Mouse (Mus musculus): ENCODE results near the gene Akt1.

The Akt1 gene

DNA sequence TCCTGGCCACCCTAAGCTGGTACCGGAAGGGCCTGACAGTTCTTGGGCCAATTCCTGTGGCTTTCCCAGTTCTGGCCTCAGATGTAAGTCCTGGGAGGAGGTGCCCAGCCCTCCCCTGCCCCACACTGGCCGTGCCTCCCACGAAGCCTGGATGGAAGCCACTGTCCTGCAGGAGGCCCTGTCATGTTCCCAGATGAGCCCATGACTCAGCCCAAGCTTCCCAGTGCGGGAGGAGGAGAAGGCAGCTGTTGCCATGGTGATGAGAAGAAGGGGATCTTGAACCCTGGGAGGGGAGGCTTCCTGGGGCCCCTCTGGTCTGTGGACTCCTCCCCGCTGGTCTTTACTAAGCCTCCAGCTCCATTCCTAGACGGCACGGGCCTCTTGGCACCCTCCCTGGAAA is 8.7 kb upstream of the Akt1 start:
- peak; percentile 51 for DNase-seq

DNA sequence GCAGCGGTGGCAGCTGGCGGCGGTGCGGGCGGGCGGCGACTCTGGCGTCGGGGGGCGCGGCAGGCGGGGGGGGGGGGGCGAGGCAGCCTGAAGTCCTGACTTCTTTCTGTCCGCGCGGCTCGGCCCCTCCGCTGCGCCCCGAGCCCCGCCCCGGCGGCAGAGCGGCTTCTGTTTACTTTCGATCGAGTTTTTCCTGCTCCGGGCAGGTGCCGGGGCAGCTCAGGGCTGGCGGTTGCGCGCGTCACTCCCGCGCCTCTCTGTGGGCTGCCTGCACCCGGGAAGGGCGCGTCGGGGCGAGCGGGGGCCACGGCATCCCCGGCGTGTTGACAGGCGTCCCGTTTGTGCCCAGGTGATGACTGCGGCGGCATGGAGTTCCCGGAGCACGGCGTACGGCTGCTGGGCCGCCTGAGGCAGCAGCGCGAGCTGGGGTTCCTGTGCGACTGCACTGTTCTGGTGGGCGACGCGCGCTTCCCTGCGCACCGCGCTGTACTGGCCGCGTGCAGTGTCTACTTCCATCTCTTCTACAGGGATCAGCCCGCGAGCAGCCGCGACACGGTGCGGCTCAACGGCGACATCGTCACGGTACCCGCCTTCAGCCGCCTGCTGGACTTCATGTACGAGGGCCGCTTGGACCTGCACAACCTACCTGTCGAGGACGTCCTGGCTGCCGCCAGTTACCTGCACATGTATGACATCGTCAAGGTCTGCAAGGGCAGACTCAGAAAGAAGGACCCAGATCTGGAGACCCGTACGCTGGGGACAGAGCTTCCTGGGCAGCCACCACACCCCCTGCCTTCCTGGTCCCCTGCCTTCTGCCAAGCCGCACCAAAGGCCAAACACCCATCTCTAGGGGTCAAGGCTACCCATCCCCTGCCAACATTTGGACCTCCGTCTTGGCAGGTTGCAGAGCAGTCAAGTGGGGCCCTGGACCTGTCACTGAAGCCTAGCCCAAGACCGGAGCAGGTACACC is 4.6 kb upstream of the Akt1 start:
- no peak for DNase-seq

DNA sequence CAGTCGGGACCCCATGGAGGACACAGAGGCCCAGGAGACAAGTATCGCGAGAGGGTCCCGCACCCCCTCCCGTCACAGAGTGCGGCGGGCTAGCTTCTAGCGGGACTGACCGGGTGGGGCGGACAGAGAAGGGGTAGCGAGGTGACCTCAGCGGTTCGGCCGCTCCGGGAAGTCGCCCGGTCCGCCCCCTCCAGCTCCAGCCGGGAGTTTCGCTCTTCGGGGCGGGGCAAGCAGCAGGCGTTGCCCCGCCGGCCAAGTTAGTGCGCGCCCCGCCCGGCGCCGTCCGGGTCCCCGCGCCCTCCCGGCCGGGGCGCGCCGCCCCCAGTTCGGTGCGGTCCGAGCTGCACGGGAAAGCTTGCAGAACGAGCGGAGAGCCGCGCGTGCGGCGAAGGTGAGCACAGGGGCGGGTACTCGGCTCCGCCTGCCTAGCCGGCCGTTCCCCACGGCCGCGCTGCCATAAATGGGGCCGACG is 3.9 kb upstream of the Akt1 start, which contains the start of gene Zbtb42:
Gene Zbtb42, plus strand, starts transcription at position 274 of the 472 bp plus-strand sequence.
- no peak for DNase-seq

DNA sequence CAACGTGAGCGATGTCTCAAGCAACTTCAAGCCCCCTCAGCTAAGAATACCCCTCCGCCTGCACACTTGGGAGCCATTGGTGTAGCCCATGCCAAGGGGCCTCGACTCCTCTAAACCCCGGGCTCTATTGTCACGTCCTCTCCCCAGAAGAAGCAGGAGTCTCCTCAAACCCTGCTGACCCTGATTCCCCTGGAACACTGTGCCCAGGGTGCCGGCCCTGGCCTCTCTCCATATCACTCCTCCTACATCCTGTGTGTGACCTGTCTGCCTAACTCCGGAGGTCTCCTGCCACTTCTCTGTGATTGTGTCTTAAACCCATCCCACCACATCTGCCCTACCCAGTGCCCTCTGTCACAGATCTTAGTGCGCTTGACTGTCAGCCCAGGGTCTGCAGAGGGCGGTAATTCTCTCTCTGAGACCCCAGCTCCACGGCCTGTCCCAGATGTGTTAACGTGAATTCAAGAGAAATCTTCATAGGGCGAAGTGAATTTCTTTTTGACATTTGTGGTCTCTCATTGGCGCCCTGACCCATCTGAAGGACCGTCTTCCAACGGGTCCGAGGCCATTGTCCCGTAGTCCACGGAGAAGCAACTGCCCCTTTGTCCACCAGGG is 3.4 kb upstream of the Akt1 start:
- no peak for DNase-seq

DNA sequence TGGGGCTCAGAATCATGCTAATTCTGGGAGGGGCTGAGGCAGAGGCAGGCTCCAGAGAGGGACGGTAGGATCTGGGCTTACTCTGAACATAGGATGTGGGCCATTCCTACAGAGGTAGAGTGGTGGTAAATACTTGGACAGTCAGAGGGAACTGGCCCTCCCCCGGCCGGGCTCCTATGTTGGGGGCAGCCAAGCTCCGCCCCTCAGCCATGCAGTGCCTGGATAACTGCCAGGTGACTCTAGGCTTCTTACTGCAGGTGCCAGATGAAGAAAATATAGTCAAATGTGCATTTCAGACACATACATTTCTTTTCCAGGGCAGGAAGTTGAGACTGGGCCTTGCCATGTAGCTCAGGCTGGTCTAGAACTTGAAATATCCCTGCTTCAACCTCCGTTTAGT is 2.4 kb upstream of the Akt1 start:
- no peak for DNase-seq

DNA sequence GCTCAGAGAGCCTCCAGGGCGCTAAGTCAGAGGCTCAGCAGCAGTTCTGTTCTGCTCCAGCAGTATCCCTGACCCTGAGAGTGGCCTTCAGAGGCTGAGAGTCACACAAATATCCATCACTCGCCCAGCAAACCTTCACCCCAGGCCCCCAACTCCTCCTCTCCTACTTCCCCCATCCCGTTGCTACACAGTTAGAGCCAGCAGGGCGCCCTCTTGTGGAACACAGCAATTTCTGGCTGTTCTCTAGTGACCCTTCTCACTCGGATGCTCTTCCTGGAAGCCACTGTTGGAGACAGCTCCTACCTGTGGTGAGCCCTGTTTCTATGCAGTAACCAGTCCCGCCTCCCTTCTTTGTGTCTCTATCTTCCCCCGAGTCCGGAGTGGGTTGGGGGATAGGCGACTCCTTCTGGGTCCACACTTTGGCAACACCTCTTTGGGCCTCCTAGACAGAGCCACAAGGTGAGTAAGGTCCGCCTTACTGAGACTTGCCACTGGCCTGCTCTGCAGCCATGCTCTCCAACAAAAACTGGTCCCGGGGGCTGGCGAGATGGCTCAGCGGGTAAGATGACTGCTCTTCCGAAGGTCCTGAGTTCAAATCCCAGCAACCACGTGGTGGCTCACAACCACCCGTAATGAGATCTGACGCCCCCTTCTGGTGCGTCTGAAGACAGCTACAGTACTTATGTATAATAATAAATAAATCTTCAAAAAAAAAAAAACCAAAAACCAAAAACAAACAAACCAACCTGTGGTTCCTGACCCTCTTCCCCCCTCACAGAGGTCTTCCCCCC is 756 bp upstream of the Akt1 start:
- DNase-seq, result peak; percentile 82

DNA sequence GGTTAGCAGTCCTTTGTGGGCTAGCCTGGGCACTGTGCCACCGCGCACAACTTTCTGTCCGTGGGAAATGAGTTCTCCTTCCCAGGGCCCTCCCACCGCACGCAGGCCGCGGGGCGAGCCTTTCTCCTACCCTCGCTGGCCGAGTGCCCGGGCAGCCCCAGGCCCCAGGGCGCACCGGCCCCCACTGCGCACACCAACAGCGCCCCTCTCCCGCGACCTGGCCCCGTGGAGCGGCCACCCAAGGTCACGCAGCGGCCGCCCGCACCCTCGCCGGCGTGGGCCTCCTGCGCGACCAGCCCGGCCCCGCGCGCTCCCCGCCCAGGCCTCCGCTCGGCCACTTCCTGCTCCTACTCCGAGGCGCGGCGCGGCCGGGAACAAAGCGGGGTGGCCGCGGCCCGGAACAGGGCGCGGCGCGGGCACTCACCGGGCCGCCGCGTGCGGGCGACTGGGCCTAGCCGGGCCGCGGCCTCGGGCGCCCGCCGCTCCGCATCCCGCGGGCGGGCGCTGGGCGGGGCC is 1.1 kb downstream of the Akt1 start:
- DNase-seq, result no peak

DNA sequence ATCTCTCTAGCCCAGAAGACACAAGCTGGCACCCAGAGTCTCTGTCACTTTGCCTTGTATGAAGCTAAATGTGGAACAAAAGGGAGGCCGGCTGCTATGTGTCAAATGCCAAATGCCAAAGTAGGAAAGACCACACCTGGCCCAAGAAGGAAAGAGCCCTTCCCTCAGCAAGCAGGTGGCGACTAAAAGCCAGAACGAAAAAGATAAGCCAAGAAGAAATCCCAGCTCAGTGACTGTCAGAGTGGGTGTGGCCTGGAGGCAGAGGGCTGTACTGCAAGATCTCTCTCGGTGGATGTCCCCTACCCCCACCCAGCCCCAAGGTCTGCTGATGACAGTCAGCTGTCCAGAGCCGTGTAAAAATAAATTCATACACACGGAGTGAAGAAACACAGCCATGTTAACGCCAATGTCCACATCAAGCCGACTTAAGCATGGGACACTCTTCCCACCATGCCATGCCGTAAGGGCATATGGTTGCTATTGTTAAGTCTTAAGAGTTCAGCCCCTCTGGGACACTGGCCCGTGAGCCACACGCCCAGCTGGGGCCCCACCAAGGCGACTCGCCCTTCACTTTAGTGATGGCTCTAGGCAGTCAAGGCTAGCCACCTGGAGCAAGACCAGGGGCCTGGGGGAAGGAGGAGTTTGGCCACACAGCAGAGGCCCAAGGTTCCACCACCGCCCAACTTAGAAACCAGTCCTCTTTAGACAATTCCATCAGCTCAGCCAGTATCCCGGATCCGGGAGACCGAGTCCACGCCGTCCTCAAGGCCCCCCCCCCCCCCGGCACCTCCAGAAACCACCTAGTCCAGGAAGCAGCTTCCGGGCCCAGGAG is 1.7 kb downstream of the Akt1 start:
- DNase-seq, result no peak

DNA sequence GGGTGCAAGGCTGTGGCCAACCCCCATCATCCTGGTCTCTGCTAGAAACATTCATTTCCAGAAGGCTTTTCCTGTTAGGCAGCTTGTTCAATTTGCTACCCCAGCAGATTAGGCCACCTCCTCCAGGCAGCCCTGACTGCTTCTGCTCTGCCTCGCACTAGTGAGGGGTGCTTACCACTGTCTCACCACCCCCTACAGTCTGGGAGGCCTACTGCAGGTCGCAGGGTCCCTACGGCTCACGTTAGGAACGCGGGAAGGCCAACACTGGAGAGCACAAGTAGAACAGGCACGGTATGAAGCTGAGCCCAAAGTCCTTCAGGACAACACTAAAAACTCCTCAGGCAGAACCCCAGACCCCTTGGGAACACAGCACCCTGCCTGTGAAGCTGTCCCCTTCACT is 2.8 kb downstream of the Akt1 start:
- DNase-seq, result no peak

DNA sequence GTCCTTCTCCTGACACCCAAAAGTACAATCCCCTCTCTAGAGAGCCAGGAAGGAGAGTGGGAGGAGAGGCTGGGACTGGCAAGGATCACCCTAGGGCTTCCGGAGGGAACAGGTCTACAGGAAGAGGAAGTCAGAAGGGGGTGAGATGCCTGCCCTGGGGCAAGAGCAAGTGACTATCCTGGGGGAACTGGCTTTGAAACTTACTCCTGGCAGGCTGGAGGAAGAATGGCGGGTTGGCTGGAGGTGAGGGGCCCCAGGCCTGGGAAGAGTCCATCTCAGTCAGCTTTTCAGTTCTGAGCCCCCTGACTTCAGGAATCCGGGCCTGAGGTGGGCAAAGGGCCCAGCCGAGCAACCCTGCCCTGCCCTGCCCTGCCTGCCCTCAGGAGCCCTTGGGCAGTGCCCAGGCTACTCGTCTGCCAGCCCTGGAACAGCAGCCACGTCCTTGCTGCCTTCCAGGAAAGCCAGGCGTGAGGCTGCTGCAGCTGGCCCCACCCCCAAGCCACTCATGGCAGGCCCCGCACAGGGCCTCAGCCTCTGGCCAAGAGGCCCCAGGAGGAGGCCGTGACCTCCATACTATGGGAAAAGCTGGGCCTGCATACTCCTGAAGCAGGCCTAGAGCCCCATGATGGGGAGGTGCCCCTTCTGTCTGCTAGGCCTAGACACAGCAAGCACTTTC is 3.8 kb downstream of the Akt1 start:
- DNase-seq, result no peak

DNA sequence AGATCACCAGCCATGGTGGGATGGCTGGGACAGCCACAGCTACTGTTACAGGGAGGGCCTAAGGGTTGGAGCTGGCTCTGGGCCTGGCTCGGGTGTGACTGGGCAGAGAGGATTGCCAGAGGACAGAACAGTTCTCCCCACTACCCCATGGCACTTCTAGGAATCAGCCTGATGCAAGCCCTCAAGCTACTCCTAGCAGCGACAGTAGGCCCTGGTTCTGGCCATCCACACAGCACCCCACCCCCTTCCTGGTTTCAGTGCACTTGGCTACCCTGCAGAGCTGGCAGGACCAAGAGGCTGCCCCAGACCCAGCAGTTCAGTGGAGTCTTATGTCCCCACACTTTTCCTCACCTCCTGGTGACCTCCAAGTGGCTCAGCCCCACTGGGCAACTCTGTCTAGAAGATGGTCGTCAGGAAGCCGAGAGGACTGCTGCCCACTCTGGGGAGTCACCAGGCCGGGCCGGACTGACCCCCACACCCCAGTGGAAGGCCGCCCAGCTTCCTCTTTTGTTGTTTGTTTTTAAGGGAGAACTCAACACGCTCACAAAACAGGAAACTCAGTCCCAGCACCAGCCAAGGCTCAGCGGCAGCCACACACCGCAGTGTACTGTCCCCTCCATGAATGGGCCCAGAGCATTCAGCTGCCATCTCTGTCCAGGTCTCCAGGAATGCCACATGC is 6.9 kb downstream of the Akt1 start:
- DNase-seq, result no peak

DNA sequence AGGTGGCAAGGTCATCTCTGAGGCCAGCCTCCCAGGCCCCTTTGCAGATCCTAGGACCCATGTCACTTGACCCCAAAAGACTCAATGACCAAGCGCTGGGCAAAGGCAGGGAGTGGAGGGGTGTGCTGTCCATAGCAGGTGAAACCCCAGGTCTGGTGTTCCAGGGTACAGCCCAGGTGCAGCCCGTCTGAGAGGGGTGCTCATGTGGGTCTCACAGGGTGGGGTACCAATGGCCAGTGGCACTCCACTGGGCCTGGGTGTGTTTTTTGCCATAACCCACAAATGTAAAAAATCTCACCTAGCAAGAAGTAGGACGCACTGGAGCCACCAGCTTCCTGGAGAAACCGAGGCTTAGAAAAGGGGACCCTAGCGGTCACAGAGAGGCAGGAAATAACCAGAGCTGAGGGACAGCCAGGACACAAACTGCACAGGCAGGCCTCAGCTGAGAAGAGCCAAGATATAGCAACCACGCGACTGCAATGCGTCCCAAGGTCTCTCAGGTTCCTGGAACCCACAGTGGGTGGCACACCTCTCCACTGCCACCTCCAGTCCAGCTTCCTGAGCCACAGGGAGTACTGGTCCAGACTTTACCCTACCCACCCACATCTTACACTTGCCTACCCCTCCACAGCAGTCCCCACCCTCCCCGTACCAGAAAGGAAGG is 8.7 kb downstream of the Akt1 start:
- no peak for DNase-seq

DNA sequence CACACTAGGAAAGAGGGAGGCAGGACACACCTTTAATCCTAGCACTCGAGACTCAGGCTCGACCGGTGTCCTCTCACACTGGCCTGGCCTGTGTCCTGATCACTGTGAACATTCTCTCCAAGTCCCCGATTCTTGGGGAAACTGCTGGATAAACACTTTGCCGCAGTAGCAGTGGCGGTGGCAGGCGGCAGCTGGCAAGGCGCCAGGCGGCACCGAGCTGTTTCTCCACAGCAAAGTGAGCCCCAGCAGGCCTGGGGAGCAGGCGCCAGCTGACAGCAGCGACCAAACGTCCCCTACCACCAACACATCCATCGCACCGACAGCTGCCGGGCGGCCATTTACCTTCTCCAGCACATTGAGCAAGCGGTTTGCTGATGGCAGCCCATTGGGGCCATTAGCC is 9.2 kb downstream of the Akt1 start:
- DNase-seq, result peak; percentile 83

DNA sequence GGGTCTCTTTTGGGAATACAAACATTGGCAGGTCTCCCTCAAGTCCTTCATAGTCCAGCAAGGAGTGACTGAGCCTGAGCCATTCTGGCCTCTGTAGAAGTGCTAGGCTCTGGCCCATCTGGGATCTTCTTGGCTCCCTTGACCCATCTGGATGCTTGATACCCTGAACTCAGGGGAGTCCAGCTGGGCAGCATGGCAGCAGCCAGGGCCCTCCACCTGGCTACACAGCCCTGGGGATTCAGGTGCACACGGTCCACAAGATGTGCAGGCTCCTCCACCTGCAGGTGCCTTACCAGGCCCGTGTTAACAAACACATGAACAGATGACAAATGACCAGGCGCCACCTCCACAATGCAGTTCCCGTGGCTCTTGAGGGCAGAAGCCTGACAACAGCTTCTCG is 10.0 kb downstream of the Akt1 start:
- no peak for DNase-seq

DNA sequence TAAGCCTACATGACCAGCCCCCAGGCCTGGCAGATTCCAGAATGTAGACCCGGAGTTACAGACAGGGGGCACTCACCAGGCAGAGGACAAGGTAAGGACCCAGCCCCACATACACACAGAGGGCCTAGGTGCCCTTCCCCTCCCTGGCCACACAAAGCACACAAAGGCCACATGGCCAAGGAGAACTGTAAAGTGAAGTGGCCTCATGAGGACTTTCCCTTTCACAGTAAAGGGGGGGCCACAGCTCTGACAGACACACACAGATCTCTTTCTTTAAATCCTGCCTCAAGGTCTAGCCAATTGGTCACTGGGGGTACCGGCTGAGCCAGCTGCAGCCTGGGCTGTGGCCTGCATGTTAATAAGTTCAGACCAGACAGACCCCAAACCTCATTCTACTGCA is 10.6 kb downstream of the Akt1 start:
- no peak for DNase-seq

DNA sequence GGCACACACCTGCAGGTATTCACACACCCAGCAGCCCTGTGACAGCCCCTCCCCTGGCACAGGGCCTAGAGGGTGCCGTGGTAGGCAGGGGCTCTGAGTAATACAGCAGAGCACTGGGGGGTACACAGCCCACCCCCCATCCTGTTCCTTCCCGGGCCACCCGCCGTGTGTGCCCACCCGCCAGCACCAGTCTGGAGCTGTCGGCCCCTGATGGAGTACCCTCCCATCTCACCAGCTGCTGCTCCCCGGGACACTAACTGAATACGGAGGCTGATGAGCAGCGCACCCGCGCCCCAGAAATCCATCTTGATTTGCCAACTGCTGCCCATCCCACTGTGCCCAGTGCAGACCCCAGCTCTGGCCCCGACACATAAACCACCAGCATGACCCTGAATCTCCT is 11.0 kb downstream of the Akt1 start:
- no peak for DNase-seq

DNA sequence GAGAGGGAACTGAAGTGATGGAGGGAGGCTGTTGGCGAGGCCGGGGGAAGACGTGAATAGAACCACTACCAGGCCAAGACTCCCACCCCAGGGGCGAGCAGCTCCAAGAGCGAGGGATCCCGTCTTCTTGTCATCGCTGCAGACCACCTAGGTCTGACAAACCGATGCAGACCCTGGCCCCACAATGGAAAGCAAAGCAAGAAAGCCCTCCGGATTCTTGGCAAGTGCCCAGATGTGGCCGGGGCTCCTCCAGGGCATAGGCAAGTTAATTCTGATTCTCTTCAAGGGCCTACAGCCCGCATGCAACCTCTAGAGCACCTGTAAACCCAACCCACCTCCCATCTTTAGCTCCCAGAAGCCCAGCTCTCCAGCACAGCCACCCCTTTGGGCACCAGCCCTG is 11.4 kb downstream of the Akt1 start:
- no peak for DNase-seq

DNA sequence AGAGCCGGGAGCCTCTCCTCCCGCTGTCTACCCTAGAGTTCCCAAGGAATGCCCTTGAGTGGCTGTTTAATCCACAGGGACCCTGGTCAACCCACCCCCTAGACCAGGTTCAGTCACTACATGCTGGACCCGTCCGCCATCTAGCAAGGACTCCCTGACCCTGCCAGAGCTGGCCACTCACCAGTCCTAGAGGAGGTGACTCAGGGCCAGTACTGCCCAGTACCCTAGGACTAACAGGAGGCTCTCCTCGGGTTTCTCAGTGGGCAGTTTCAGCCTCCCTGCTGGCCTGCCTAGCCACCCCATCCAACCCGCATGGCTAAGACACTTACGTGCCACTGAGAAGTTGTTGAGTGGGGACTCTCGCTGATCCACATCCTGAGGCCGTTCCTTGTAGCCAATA is 12.8 kb downstream of the Akt1 start:
- DNase-seq, result no peak

DNA sequence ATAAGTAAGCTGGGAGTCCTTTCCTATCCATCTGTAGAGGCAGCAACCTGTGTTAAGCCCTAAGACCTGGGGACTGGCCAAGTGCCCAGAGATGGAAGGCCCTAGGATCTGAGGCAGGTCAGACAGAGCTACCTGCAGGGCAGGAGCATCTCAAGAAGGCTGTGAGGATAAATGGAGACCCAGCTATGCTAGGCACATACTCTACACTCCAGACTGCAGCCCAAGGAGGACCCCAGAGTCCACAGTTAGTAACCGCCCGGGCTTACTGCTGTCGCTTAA is 13.4 kb downstream of the Akt1 start:
- DNase-seq, result no peak

DNA sequence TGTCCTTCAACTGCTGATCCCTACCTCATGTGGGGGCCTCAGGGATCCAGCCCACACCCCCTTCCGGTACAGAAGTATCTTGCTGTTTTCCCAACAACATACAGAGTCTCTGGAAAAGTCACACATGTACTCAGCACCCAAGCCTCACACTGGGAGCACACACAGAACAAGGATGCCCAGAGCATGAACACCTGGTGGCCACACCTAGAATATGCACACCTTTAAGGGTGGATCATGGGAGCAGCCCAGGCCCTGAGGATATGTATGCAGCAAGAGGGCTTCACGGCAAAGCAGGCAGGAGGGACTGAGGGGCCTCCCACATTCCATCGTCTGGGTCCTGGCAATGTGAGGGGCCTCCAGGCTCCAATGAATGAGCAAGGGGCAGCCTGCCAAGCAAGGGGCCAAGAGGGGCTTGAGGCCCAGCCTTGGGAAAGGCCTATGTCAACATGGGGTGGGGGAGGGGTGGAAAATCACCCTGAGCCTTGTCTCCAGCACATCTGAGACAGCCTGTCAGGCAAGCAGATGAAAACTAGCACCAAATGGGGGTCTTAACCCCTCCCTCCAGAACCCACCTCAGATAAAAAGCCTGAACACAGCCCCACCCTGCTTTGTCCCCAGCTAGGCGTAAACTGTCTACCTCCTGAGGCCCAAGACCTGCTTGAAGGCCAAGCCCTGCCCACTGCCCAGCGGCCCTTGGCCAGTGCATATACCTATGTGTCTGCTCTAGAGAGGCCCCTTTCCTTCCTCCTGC is 13.9 kb downstream of the Akt1 start:
- no peak for DNase-seq

Measured in right cerebral cortex, adult 18-20 months (tissue).